Mouse (Mus musculus): ENCODE data around the gene Ggnbp2. TPM values are rescaled to one million over a fixed set of nuclear protein-coding genes. Genes with fewer than 3 reads are reported as not detected.

The Ggnbp2 gene
- total RNA-seq, 2 experiments from 2014 or later: 30.6 to 40.6 TPM

DNA sequence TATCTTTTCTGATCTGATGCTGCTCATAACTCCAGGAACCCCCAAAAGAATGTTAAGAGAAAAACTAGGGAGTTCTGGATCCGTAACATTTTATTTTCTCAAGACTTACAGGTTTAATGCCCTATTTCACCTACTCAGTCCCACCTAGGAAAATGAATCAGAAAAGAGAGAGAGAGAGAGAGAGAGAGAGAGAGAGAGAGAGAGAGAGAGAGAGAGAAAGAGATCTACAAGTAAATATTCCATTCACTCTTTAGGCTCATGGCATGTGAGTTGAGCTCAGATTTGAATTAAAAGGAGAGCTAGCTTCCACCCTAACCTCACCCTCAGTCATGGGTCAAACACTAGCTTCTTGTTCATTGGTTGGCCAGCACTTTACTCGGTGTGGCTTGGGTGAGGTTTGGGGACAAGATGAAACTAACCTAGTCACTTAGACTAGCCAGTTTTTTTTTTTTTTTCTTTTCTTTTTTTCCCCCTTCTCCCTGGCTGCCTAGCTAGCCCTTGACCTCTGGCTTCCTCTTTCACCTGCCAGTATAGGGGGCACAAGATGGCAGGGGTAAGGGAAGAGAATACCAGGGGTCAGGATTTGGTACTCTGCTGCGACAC lies 42.6 kb downstream of the Ggnbp2 start:
- intact Hi-C loops (cut with DNase I): no loop called here

DNA sequence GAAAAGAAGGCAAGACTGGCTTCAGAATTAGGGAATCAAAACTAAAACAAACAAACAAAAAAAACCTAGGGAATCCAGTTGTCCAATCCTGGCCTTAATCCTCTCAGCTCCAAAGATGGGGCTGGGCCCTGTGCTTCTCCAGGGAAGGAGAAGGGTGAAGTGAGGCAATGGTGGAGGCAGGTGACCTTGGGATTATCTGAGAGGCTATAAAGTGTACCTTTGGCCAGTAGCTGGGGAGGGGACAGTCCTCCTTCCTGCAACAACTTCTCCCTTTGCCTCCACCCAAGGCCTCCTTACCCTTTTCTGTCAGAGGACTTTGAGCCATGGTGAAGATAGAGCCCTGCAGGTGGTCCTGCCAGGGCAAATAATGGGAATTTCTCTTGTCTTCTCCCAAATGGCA lies 43.1 kb downstream of the Ggnbp2 start:
- intact Hi-C loops (cut with DNase I): no loop called here
- no peak for DNase-seq

More for the DNA sequence above, 42.6 kb downstream of the Ggnbp2 start:
- no peak for DNase-seq

DNA sequence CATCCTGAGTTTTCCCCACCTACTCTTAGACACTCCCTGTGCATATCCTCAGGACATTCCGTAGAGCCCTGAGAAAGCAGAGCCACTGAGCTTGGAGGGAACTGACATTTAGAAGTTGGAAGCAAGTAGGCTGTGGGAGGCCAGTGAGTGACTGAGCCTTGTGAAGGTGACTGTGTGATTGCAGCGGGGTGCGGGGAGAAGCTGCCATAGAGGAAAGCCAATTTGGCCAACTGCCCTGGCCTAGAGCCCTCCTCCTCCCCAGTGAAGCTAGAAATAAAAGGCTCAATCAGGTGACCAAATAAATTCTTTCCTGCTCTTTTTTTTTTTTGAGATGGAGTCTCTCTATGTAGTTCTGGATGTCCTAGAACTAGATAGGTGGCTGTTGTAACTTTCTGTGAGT lies 44.4 kb downstream of the Ggnbp2 start:
- intact Hi-C loops (cut with DNase I): no loop called here
- peak; percentile 65 to 73 for DNase-seq

DNA sequence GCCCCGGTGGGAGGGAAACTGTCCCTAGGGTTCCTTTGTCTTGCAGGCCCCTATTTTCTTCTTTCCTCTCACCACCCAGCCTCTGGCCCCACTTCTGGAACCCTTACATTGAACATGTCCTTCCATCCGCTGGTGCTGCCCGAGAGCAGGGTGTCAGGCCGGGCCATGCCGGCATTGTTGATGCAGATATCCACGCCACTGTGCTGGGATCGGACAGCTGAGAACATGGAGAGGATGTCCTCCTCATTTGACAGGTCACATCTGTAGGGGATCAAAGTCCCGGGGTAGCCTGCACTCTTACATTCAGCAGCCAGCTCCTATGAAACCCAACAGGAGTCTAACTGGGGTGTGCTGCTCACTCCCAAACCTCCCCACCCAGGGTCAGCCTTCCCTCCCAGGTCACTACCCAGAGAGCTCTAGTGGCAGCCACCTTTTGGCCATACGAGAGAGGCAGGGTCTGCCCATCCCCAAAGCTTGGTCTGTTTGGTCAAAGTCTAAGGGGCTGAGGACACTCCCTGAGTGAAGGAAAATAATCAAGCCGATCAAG lies 45.3 kb downstream of the Ggnbp2 start:
- intact Hi-C loops (cut with DNase I): no loop called here
- no peak for DNase-seq

DNA sequence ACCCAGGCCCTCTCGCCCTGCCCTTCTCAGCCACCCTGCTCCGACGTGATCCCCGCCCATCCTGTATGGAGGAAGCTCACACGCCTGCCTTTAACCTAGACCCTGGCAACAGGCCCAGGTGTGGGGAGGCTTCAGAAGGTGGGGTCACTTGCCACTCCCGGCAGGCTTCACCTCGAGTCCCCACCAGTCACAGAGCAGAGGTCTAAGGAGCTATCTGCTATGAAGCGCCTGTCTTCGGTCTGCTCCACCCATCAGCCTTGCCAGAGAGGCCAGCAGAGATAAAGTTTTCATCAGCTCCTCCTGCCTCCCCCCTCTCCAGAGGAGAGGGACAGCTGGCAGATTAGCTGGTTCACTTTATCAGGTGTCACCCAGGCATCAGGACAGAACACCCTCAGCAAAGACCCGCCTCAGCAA lies 47.1 kb downstream of the Ggnbp2 start:
- intact Hi-C loops (cut with DNase I): no loop called here
- no peak for DNase-seq

DNA sequence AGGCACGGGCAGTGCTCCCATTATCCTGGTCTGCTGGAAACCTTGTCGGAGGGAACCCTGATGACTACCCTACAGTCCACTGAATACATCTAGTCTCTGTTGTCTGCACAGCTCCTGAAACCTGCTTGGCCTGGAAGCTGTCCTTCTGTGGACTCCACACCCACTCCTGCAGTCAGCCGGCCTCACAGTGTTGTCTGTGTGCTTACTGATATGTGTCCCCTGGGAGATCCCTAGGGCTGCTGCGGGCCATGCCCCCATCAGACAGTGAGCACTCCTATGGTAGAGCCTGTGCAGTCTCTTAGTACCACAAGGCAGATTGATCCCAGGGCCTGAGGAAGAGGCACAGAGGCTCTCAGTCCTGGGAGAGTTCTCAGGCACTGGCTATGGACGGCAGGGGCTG lies 48.1 kb downstream of the Ggnbp2 start:
- intact Hi-C loops (cut with DNase I): no loop called here
- no peak for DNase-seq

DNA sequence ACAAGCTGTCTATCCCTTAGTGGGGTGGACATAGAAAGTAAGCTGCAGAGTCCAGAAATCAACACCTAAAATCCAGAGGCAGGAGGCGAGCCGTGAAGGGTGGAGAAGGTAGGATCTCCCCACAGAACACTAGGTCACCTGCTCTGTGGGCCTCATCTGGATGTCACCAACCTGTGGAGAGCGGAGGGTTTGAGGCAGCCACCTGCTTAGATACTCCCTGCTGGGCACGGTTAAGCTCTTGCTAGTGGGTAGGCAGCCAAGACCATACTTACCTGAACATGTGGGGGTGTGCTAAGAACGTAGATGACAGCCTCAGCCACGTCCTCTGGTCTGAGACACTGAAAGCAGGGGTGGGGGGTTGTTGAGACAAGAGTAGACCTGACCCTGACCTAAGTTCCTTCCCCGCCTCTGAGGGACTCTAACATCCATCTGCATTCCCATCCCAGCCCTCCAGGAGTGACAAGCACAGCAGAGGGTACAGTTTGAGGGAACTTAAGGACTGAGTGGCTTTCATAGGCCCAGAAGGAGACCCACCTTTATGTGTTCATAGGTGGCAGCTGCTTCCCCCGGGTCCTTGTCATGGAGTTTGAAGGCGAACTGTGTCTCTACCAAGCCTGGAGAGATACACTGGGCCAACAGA lies 49.4 kb downstream of the Ggnbp2 start:
- no peak for DNase-seq
- intact Hi-C loops (cut with DNase I): no loop called here

DNA sequence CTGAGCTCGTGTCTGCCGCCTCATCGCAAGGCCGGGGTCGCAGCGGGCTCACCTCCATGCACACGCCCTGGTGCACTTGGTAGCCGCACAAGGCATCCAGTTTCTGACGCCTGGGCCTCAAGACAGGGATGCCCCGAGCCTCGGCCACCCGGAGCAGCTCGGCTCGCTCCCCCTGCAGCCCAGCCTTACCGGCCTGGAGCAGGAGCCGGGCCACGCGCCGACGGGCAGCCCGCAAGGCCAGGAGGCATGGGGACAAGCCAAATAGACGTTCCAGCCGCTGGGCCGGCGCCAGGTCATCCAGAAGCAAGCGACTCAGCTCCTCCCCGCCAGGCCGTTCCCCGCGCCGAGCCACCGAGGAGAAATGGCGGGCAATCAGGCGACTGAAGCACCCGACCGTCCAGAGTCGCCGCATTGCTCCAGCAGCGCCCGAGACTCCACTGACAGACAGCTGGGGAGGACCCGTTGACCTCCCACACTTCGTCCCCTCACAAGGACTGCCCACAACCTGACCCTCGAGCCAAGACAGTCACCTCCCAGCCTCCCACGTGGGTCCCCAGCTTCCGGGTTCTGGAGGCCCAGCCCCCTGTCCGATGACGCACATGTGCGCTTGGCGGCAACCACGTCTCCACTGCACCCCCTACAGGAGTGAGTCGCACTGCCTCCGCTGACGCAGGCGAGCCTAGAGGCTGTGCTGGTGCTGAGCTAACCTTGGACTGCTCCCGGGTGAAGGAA lies 51.5 kb downstream of the Ggnbp2 start, which contains the start of gene Mrm1:
TSS of gene Mrm1 (minus strand) at position 555 of the 732 bp plus-strand sequence.
- peak; percentile 92 to 93 for DNase-seq
- intact Hi-C loops (cut with DNase I): loop anchor here (5.0 kb wide), 1 partner anchor 392 kb away; no protein-coding TSS in a partner anchor

DNA sequence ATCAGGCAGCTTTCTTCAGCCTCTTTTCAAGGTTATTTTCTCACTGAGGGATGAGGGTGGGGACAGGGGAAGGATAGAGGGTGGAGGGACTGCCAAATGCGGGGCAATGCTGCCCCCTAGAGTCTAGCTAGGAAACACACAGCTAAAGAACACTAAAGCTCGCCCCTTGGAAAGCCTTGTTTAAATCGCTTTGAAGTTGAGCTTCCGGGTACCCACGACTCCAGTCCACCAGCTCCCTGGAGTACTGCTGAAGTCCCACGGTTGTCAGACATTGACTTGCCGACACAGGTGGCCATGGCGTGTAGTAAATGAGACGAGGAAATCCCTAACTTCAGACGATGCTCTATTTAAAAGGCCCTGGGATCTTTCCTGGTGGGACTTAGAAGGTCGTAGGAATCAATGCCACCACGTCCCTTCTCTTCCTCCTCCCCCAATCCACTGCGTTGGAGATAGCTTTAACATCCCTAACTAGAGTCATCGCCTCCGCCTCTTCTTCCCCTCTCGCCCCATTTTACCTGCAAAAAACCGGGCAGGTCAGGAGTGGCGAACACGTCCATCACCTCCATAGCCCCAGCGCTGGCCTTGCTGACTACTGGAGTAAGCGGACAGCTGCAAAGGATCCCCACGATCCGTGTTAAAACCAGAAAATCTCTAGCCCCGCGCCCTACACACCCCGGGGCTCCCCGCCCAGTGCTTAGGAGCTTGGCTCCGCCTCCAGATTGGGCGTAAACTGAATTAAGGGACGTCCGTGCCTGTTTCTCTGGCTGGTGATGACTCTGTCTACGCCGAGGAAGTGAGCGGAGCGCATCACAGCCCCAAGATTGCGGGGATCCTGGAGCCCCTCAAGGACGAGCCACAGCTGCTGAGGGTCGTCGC lies 52.3 kb downstream of the Ggnbp2 start:
- intact Hi-C loops (cut with DNase I): loop anchor here (5.0 kb wide), 1 partner anchor 391 kb away; no protein-coding TSS in a partner anchor

DNA sequence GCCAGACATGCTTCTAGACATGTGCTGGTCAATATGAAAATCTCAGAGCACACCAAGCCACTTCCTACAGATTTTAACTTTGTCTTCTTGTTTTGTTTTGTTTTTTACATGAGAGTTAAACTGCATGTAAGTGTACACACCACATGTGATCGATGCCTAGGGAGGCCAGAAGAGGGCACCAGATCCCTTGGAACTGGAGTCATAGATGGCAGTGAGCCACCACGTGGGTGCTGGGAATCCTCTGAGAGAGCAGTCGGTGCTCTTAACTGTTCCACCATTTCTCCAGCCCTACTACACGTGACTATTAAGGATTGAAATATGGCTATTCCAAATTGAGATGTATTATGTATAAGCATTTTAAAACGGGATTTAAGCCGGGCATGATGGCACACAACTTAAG lies 53.3 kb downstream of the Ggnbp2 start:
- no peak for DNase-seq
- intact Hi-C loops (cut with DNase I): loop anchor here (5.0 kb wide), 1 partner anchor 390 kb away; no protein-coding TSS in a partner anchor

More for the DNA sequence above, 52.3 kb downstream of the Ggnbp2 start:
- peak; percentile 64 to 68 for DNase-seq

DNA sequence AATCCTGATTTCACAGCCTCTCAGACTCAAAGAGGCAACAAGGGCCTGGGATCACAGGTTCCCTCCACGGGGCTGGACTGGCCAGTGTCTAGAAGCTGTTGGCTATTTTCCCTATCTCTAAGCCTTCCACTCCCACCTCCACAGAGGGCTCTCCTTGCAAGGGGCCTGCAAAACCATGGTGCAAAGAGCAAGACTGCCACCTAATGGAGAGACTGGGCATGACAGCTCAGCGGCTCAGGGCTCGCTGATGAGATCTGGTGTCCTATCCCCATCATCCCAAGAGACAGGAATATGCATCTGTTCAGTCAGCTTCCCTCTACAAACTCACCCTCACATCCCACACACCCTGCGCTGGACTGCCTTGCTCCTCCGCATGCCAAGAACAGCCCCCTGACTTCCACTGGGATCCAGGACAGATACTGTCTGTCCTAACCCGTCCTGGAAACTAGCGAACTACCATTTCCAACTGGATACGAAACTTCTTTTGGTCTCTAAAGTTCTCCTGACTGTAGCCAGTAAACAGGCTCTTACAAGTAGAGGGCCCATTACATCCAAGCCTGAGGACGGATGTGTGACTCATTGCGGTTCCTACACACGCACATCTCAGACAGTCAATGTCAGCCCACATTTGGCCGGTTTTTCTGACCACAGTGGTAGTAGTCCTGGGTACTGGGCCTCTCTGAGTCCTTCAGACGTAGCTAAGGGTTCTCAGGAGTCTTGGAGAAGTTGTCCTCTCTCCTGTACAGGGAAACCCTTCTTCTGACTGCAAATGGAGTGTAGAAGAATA lies 56.7 kb downstream of the Ggnbp2 start:
- intact Hi-C loops (cut with DNase I): loop anchor here (5.0 kb wide), 1 partner anchor 547 kb away; no protein-coding TSS in a partner anchor

DNA sequence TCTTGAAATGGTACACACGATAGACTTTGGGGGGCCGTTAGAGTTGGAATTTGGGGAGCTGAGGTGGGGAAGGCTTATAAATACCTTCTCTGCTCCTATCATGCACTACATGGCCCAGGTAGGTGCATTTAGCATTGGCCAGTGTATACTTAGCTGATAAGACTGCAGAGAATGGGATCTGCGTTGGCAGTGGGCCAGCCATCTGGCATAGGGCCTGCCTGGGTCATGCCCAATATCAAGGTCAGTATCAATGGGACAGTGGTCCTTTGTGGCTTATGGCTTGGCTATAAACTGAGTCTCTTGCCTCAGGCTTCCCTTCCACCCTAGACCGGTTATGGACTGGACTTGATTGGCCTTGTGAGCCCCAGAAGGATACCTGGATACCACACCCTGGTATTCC lies 66.2 kb downstream of the Ggnbp2 start:
- no peak for DNase-seq
- intact Hi-C loops (cut with DNase I): loop anchor here (5.0 kb wide), 1 partner anchor 542 kb away; no protein-coding TSS in a partner anchor

More for the DNA sequence above, 56.7 kb downstream of the Ggnbp2 start:
- DNase-seq: peak; percentile 50 to 66

DNA sequence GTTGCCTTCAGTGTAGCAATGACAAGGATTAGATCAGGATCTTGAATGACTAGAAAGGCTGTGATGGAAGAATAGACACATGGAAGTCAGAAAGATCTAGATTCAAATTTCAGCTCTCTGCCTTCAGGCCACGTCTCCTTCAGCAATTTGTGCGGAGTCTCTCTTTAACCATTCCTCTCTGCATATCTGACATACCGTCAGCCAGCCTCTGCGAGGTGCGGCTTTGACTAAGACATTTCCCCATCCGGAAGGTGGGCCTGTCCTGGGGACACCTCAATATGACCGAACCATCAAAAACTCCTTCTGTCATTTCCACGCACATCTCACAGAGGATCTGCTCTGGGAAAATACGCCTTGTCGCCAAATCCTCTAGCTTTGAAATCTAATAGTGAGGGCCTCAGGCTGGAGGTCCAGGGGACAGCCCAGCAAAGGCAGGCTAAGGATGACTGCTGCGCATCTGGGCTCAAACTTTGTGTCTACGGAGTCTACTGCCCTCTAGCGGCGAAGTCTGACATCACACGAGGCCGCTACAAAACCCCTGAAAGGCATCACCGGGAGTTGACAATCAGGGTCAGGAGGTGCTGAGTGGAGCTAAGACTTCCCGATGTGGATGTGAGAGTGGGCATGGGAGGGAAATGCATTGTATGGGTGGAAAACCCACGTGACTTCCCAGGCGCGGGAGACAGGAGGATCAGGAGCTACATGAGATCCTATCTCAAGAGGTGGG lies 72.8 kb downstream of the Ggnbp2 start:
- DNase-seq: peak; percentile 57 to 60
- intact Hi-C loops (cut with DNase I): loop anchor here (10.0 kb wide), 1 partner anchor 273 kb away; the partner anchor contains the start of gene Lhx1

DNA sequence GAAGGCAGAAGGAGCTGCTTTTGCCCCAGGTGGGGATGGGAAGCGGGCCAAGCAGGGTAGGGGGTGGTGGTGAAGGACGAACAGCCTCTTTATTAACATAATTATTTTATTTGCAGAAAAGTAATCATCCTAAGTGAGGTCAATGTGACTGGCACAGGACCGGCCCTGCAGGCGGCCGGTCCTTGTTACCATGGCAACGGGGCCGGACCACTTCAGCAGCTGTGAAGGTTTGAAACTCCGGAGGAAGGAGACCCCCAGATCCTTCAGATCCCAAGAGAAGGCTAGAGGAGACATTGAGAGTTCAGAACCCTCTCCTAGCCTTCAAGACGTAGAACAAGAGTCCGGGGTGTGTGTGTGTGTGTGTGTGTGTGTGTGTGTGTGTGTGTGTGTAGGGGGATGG lies 73.6 kb downstream of the Ggnbp2 start:
- intact Hi-C loops (cut with DNase I): loop anchor here (10.0 kb wide), 1 partner anchor 272 kb away; the partner anchor contains the start of gene Lhx1
- no peak for DNase-seq

DNA sequence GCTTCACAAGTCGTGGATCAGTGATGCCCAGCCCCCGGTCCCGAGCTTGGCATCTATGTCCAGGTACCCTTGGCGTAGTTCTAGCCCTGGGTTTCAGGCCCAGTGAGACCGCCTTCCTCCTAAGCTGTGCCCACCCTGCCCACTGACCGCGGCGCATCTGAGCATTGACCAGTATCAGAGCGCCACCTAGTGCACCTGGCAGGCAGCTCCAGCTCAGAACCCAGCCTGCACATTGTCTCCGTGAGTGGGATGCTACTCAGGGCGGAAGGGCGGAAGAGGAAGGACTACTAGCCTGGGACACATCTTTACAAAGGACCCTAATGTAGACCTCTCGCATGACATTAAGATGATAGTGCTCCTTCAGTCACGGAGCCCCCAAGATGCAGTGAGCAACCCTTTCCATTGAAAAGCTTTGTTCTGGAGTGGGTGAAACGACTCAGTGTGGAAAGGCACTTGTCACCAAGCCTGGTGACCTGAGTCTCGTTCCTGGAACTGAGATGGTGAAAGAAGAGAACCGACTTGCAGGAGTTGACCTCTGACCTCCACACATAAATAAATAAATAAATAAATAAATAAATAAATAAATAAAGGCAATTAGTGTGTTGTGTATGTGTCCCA lies 76.0 kb downstream of the Ggnbp2 start:
- DNase-seq: peak; percentile 40 to 52

DNA sequence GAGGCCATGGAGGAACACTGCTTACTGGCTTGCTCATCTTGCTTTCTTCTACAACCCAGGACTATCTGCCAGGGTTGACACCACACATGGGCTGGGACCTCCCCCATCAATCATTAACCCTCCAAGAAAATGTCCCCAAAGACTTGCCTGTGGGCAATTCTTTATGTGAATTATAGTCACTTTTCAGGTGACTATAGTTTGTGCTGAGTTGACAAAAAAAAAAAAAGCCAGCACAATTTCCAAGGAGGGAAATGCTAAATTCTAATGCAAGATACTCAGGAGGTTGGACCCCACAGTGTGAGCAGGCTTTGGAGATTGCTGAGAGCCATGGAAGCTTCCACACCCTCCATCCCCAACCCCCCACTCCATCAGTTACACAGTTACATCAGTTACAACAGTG lies 77.1 kb downstream of the Ggnbp2 start:
- intact Hi-C loops (cut with DNase I): loop anchor here (10.0 kb wide), 1 partner anchor 269 kb away; the partner anchor contains the start of gene Lhx1
- DNase-seq: no peak

More for the DNA sequence above, 76.0 kb downstream of the Ggnbp2 start:
- intact Hi-C loops (cut with DNase I): loop anchor here (2.0 to 10.0 kb wide), 2 partner anchors 270 to 366 kb away; partner anchors contain the start of gene Lhx1

DNA sequence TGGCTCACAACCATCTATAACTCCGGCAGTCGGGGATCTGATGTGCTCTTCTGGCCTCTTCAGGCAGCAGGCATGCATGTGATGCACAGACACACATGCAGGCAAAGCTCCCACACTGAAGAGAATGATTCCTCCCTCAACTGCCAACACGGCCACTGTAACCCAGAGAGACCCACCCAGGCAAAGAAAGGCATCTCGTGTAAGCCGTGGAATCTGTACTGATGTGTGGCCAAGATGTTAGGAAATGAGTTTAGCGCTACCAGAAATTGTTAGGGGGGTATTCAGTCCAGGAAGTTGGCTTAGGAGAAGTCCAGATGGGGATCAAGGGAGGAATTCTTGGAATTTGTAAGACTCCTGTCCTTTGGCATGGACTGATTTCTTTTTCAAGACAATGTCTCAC lies 80.2 kb downstream of the Ggnbp2 start:
- intact Hi-C loops (cut with DNase I): loop anchor here (10.0 kb wide), 1 partner anchor 266 kb away; the partner anchor contains the start of gene Lhx1
- DNase-seq: no peak
